Mouse (Mus musculus): ENCODE measurements around the gene Camkk1.
A peak's percentile ranks its signal among the peaks of the same experiment; 100 is the strongest.

Gene Camkk1

GRCm38 (mm10) chr11:73059630-73060029 is 40.8 kb downstream of the Camkk1 start:
- no peak for DNase-seq

GRCm38 (mm10) chr11:73061413-73061812 is 42.6 kb downstream of the Camkk1 start:
- no peak for DNase-seq

GRCm38 (mm10) chr11:73071839-73072238 is 53.0 kb downstream of the Camkk1 start:
- peak; percentile 56 for DNase-seq

GRCm38 (mm10) chr11:73076295-73076694 is 57.5 kb downstream of the Camkk1 start:
- DNase-seq, result no peak

- DNase-seq, result no peak
These were observed 57.9 kb downstream of the Camkk1 start for GRCm38 (mm10) chr11:73076733-73077132.

- DNase-seq, result no peak
These were observed 58.5 kb downstream of the Camkk1 start for GRCm38 (mm10) chr11:73077211-73077720.

- no peak for DNase-seq
These were observed 59.8 kb downstream of the Camkk1 start for GRCm38 (mm10) chr11:73078615-73079014.

- no peak for DNase-seq
These were observed 61.5 kb downstream of the Camkk1 start for GRCm38 (mm10) chr11:73080306-73080705.

- no peak for DNase-seq
These were observed 65.5 kb downstream of the Camkk1 start for GRCm38 (mm10) chr11:73084303-73084702.

- peak; percentile 40 for DNase-seq
These were observed 66.0 kb downstream of the Camkk1 start for GRCm38 (mm10) chr11:73084804-73085231.

- peak; percentile 22 for DNase-seq
These were observed 66.6 kb downstream of the Camkk1 start for GRCm38 (mm10) chr11:73085391-73085790.

- no peak for DNase-seq
These were observed 69.1 kb downstream of the Camkk1 start for GRCm38 (mm10) chr11:73087700-73088480.

GRCm38 (mm10) chr11:73090283-73090682 is 71.5 kb downstream of the Camkk1 start, which contains the start of gene Itgae:
Itgae (plus strand) TSS chr11:73090583.
- DNase-seq, result no peak

- no peak for DNase-seq
These were observed 72.0 kb downstream of the Camkk1 start for GRCm38 (mm10) chr11:73090826-73091225.

Data from lung, postnatal 10 days (tissue).